Mouse (Mus musculus) spleen, embryonic (tissue): ENCODE measurements around the gene Fam83d.

Source experiments
- CTCF ChIA-PET: fragments of 350-600 bp; sonication (Branson Sonifier 250); formaldehyde crosslinking; loops from one replicate; lab custom pipeline; 2022; lab: Charles Lee

The Fam83d gene

GRCm38 (mm10) chr2:158799328-158799727 is 31.4 kb downstream of the Fam83d start:
- CTCF ChIA-PET, result interaction anchor here (0.5 to 0.6 kb wide), 3 partner anchors 77 to 126 kb away, joined by 3 to 6 read pairs (median 5); no protein-coding TSS in a partner anchor

GRCm38 (mm10) chr2:158800788-158801187 is 32.9 kb downstream of the Fam83d start:
- CTCF ChIA-PET, result no interaction called here

- CTCF ChIA-PET, result no interaction called here
Observed at GRCm38 (mm10) chr2:158803575-158803974, 35.7 kb downstream of the Fam83d start.

- CTCF ChIA-PET, result no interaction called here
Observed at GRCm38 (mm10) chr2:158815686-158816085, 47.8 kb downstream of the Fam83d start.

- CTCF ChIA-PET, result no interaction called here
Observed at GRCm38 (mm10) chr2:158816239-158816638, 48.3 kb downstream of the Fam83d start.

- CTCF ChIA-PET, result no interaction called here
Observed at GRCm38 (mm10) chr2:158817708-158818107, 49.8 kb downstream of the Fam83d start.

- CTCF ChIA-PET, result no interaction called here
Observed at GRCm38 (mm10) chr2:158828124-158828523, 60.2 kb downstream of the Fam83d start.

GRCm38 (mm10) chr2:158829746-158830145 is 61.9 kb downstream of the Fam83d start:
- CTCF ChIA-PET, result no interaction called here

GRCm38 (mm10) chr2:158833221-158833620 is 65.3 kb downstream of the Fam83d start:
- CTCF ChIA-PET, result interaction anchor here (0.6 kb wide), 1 partner anchor 30 kb away, joined by 3 read pairs; no protein-coding TSS in a partner anchor

GRCm38 (mm10) chr2:158833645-158834044 is 65.8 kb downstream of the Fam83d start:
- CTCF ChIA-PET, result interaction anchor here (0.6 kb wide), 1 partner anchor 30 kb away, joined by 3 read pairs; no protein-coding TSS in a partner anchor
